Mouse (Mus musculus): ENCODE measurements around the gene Acbd6.

DNA sequence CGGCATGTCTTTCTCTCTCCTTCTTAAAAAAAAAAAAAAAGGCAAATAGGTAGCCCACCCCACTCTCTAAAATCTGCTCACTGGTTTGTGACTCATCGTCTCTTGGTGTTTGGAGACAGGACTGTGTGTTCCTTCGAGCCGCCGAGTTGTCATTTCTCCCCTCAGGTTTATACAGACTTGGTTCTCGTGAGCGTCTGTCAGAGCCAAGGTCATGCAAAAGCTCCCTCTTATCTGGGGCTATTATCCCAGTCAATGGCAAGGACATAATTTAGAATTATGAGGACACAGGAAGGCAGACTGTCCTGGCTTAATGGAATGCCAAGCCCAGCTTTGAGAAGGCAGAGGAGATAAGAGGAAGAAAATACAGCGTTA is 30.1 kb upstream of the Acbd6 start:
- TF ChIP-seq CTCF (IDR thresholded peaks at IDR 0.05; ENCODE audit: insufficient read depth, low read depth, low read length): no peak
- no peak for TF ChIP-seq POLR2A (IDR thresholded peaks at IDR 0.05; ENCODE audit: insufficient read depth, low read depth, low read length)
